Mouse (Mus musculus): Measurements from ENCODE around the gene Gdf5. TPM values are rescaled to one million over a fixed set of nuclear protein-coding genes. Genes with fewer than 3 reads are reported as not detected.

Gene Gdf5
- polyA plus RNA-seq, 1 experiment: not detected

DNA sequence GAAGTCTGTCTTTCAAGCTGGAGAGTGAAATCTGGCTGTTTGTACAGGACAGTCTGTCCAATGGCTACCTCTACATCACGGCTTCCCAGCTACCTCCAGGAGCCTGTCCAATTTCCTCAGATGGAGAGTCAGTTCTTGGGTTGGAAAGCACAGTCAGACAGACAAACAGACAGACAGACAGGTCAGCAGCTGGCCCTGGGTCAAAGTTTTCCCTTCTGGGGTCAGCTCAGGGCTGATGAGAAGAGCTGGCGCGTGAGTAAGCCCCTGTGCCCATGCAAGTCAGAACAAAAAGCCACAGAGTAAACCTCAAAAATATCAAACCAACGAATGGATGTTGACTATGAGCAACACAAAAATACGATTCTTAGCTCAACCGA lies 41.5 kb downstream of the Gdf5 start:
- no peak for TF ChIP-seq CTCF (IDR thresholded peaks at IDR 0.05; ENCODE audit: low read depth, low read length)
- no peak for TF ChIP-seq POLR2A (IDR thresholded peaks at IDR 0.05; ENCODE audit: borderline replicate concordance, low read depth, low read length)

DNA sequence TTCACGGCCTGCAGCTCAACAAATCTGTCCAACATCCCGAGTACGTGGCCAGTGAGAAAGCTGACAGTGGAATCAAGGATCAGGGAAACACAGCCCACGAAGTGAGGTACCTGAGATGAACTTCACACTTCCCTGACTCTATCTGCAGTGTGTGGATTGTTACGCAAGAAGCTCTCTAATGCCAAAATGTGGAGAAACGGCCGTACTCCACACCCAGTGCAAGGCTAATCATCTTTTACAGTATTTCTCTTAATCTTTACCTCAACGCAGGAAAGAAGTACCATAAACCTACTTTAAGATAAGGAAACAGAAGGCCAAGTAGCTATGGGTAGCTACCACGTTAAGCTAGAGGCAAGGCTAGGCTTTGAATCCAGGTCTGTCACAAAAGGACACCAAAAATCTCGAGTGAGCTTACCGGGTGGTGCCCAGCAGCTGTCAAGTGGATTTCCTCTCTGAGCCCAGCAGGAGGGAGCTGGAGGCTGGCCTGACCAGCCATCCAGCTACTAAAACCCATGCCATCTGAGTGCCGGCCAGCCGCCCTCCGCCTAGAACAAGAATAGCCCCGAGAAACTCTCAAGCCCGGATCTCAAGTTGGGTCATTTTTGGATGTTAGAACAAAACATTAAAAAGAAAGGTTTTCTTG lies 42.1 kb downstream of the Gdf5 start:
- Histone ChIP-seq H3K27ac (ENCODE audit: insufficient read depth, low read depth, low read length) (no peak overlapping the region), H3K4me3 (ENCODE audit: insufficient read depth, low read length) (no peak overlapping the region), H3K4me1 (ENCODE audit: control insufficient read depth, insufficient read depth, low read length) (no peaks in the 10 kb centered on the region)
- no peak for TF ChIP-seq POLR2A (IDR thresholded peaks at IDR 0.05; ENCODE audit: borderline replicate concordance, low read depth, low read length)

More for the DNA sequence above, 41.5 kb downstream of the Gdf5 start:
- H3K4me3 ChIP-seq (ENCODE audit: insufficient read depth, low read length): no peak overlapping the region
- H3K4me1 ChIP-seq (ENCODE audit: control insufficient read depth, insufficient read depth, low read length): no peaks in the 10 kb centered on the region
- no peak overlapping the region for H3K27ac ChIP-seq (ENCODE audit: insufficient read depth, low read depth, low read length)

DNA sequence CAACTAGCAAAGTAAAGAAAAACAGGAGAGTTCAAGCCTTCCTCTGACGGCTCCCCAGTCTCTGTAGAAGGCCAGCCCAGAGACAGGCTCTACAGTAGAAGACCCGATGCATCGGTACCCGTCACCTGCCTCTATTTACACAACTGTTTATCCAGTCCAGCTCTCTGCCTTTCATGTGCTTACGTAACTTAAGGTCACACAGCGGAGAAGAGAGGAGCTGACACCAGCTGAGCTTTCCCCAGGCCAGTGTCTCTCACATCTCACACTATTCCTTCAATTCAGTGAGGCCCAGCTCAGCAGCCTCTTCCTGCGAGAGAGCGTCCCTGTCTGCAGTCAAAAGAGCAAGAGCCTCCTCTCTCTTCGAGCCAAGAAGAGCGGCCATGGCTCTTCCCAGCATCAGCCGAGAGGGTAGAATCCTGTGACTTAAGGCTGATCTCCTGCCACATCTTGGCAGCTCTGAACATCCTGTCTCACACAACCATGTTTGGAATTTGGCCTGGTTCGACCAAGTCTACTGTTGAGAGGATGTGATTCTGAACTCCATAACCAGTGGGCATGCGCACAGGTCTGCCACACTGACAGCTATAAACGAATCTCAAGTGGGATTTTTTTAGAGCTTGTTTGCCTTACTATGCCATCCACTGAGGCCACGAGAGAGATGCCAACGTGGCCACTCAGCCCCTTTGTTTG lies 50.0 kb downstream of the Gdf5 start:
- TF ChIP-seq CTCF (IDR thresholded peaks at IDR 0.05; ENCODE audit: low read depth, low read length): no peak
- no peak for TF ChIP-seq POLR2A (IDR thresholded peaks at IDR 0.05; ENCODE audit: borderline replicate concordance, low read depth, low read length)
- H3K27ac ChIP-seq (ENCODE audit: insufficient read depth, low read depth, low read length): no peak overlapping the region
- no peaks in the 10 kb centered on the region for H3K4me1 ChIP-seq (ENCODE audit: control insufficient read depth, insufficient read depth, low read length)
- no peak overlapping the region for H3K4me3 ChIP-seq (ENCODE audit: insufficient read depth, low read length)

DNA sequence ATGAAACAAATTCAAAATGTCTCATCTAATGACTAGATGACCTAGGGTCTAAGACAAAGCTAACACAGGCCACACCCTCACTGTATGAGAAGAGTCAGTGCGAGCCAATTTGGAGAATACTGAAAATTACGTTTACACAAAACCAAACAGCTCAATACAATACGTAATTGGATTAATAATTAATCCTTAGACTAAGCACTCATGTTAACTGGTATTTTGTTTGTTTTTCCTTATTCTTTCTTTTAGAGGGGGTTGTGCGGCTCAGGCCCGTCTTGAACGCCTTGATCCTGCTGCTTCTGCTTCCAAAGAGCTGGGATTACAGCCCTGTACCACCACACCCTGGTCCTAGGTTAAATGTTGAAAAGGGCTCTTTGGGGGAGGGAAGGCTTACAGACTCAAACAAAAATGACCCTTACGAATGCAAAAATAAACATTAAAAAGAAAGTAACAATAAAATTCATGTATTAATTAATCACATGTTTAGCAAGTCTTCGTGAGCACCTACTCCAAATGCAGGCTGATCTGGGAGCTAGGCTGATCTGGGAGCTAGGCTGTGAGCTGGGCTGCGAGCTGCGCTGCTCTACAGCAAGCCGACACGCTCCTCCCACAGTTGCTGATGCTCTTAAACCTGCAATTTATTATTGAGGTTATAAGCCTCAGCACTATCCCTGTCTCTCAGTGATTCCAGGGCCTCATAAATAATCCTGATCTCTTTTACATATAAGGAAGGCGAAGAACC lies 50.7 kb downstream of the Gdf5 start:
- TF ChIP-seq POLR2A (IDR thresholded peaks at IDR 0.05; ENCODE audit: borderline replicate concordance, low read depth, low read length): no peak
- no peak for TF ChIP-seq CTCF (IDR thresholded peaks at IDR 0.05; ENCODE audit: low read depth, low read length)
- Histone ChIP-seq H3K4me1 (ENCODE audit: control insufficient read depth, insufficient read depth, low read length) (no peaks in the 10 kb centered on the region), H3K4me3 (ENCODE audit: insufficient read depth, low read length) (no peak overlapping the region), H3K27ac (ENCODE audit: insufficient read depth, low read depth, low read length) (no peak overlapping the region)

Other genes starting within 250 kb of the Gdf5 start
- 44.3 and 46.4 TPM in 2 replicates for gene Edem2, start 215.9 kb downstream of the Gdf5 start, polyA plus RNA-seq (2012; ENCODE audit: insufficient read depth, insufficient read length, missing spikeins)
- gene Gm17581, start 209.5 kb downstream of the Gdf5 start, polyA plus RNA-seq (2012; ENCODE audit: insufficient read depth, insufficient read length, missing spikeins): not detected in 2 replicates
- 3.7 and 3.9 TPM in 2 replicates for gene Procr, start 194.2 kb downstream of the Gdf5 start, polyA plus RNA-seq (2012; ENCODE audit: insufficient read depth, insufficient read length, missing spikeins)
- gene Mmp24, start 170.0 kb downstream of the Gdf5 start, polyA plus RNA-seq (2012; ENCODE audit: insufficient read depth, insufficient read length, missing spikeins): not detected in 2 replicates
- gene BC029722, start 125.9 kb downstream of the Gdf5 start, polyA plus RNA-seq (2012; ENCODE audit: insufficient read depth, insufficient read length, missing spikeins): 44.7 and 46.1 TPM in 2 replicates
- gene Eif6, start 118.4 kb downstream of the Gdf5 start, polyA plus RNA-seq (2012; ENCODE audit: insufficient read depth, insufficient read length, missing spikeins): 89.5 and 91.7 TPM in 2 replicates
- gene Fam83c, start 110.5 kb downstream of the Gdf5 start, polyA plus RNA-seq (2012; ENCODE audit: insufficient read depth, insufficient read length, missing spikeins): not detected in 2 replicates
- gene Uqcc1, start 15.1 kb downstream of the Gdf5 start, polyA plus RNA-seq (2012; ENCODE audit: insufficient read depth, insufficient read length, missing spikeins): 16.1 and 19.0 TPM in 2 replicates
- not detected in 2 replicates for gene Gm15557, start 4.6 kb downstream of the Gdf5 start, polyA plus RNA-seq (2012; ENCODE audit: insufficient read depth, insufficient read length, missing spikeins)
- gene Cep250, start 11.1 kb upstream of the Gdf5 start, polyA plus RNA-seq (2012; ENCODE audit: insufficient read depth, insufficient read length, missing spikeins): 47.2 and 49.6 TPM in 2 replicates
- gene 6430550D23Rik, start 62.6 kb upstream of the Gdf5 start, polyA plus RNA-seq (2012; ENCODE audit: insufficient read depth, insufficient read length, missing spikeins): 2.4 and 2.5 TPM in 2 replicates
- gene Ergic3, start 62.7 kb upstream of the Gdf5 start, polyA plus RNA-seq (2012; ENCODE audit: insufficient read depth, insufficient read length, missing spikeins): 177 and 190 TPM in 2 replicates
- not detected in 2 replicates for gene Fer1l4, start 107.6 kb upstream of the Gdf5 start, polyA plus RNA-seq (2012; ENCODE audit: insufficient read depth, insufficient read length, missing spikeins)
- gene Spag4, start 119.8 kb upstream of the Gdf5 start, polyA plus RNA-seq (2012; ENCODE audit: insufficient read depth, insufficient read length, missing spikeins): 0.32 TPM in 1 of 2 replicates, not detected in the other
- gene Cpne1, start 166.6 kb upstream of the Gdf5 start, polyA plus RNA-seq (2012; ENCODE audit: insufficient read depth, insufficient read length, missing spikeins): 36.0 and 40.9 TPM in 2 replicates
- gene Rbm12, start 166.6 kb upstream of the Gdf5 start, polyA plus RNA-seq (2012; ENCODE audit: insufficient read depth, insufficient read length, missing spikeins): 12.2 and 14.0 TPM in 2 replicates
- gene Gm28036, start 181.7 kb upstream of the Gdf5 start, polyA plus RNA-seq (2012; ENCODE audit: insufficient read depth, insufficient read length, missing spikeins): 9.0 and 12.0 TPM in 2 replicates
- gene Romo1, start 198.7 kb upstream of the Gdf5 start, polyA plus RNA-seq (2012; ENCODE audit: insufficient read depth, insufficient read length, missing spikeins): 115 and 116 TPM in 2 replicates
- 42.4 and 43.4 TPM in 2 replicates for gene Nfs1, start 198.8 kb upstream of the Gdf5 start, polyA plus RNA-seq (2012; ENCODE audit: insufficient read depth, insufficient read length, missing spikeins)
- gene Rbm39, start 234.9 kb upstream of the Gdf5 start, polyA plus RNA-seq (2012; ENCODE audit: insufficient read depth, insufficient read length, missing spikeins): 472 and 516 TPM in 2 replicates

Data from bone marrow macrophage, adult 2 months (primary cell).